Mouse (Mus musculus) testis, adult 2 months (tissue): ENCODE results near the gene H2-M5.

ENCODE experiments used
- CTCF ChIP-seq: fragments of 200-500 bp; IDR thresholded peaks from 2 replicates; pipeline ENCODE4 v1.5.1; 2012; ENCODE audit warnings: low read depth, mild to moderate bottlenecking, inconsistent platforms, low read length, moderate library complexity; ENCODE audit not compliant: control insufficient read depth, insufficient read depth, insufficient replicate concordance
- POLR2A ChIP-seq: fragments of 200-500 bp; IDR thresholded peaks from 2 replicates; pipeline ENCODE4 v1.6.1; 2012; ENCODE audit warnings: low read depth, mild to moderate bottlenecking, inconsistent platforms, low read length, moderate library complexity; ENCODE audit not compliant: control insufficient read depth

DNA sequence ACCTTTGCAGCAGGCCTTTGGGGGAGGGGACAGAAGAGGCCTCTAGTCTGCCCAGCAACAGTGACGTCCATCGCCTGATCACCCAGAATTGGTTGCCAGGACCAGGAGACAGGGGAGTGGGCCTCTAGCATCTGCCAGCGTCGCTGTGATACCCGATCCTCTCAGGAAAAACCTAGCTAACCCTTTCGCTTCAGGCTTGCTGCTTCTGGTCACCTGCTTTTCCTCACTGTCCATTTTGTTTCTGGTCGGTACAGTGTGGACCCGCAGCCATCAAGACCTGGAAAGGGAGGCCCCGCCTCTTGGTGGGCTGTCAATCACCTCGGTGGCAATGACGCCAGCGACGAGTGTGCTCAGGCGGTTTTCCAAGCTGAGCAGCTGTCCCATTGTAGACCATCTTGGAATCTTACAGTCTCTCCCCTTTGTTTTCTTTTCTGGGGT lies 39.4 kb upstream of the H2-M5 start:
- TF ChIP-seq CTCF (no peak), POLR2A (no peak)
